Mouse (Mus musculus): Measurements from ENCODE around the gene Ccdc51.
"Not testable (repeated sequence)": the region's sequence is repeated elsewhere in the genome, so short reads cannot be mapped to it uniquely, and the experiment has no call there.

Gene Ccdc51

GRCm38 (mm10) chr9:109123266-109123665 is 41.0 kb downstream of the Ccdc51 start:
- DNase-seq (ENCODE audit: low spot score in 2 of 2) = no peak

GRCm38 (mm10) chr9:109124164-109124563 is 41.9 kb downstream of the Ccdc51 start:
- no peak for DNase-seq (ENCODE audit: low spot score in 2 of 2)

GRCm38 (mm10) chr9:109125043-109125442 is 42.8 kb downstream of the Ccdc51 start:
- no peak for DNase-seq (ENCODE audit: low spot score in 2 of 2)

GRCm38 (mm10) chr9:109125481-109125880 is 43.2 kb downstream of the Ccdc51 start:
- no peak for DNase-seq (ENCODE audit: low spot score in 2 of 2)

- DNase-seq (ENCODE audit: low spot score in 2 of 2) = no peak
Measured at GRCm38 (mm10) chr9:109127076-109127475, 44.8 kb downstream of the Ccdc51 start.

GRCm38 (mm10) chr9:109128211-109128610 is 45.9 kb downstream of the Ccdc51 start:
- DNase-seq (ENCODE audit: low spot score in 2 of 2) = no peak

- DNase-seq (ENCODE audit: low spot score in 2 of 2) = no peak
Measured at GRCm38 (mm10) chr9:109130076-109130475, 47.8 kb downstream of the Ccdc51 start.

GRCm38 (mm10) chr9:109140414-109140813 is 58.1 kb downstream of the Ccdc51 start:
- not testable (repeated sequence) for DNase-seq (ENCODE audit: low spot score in 2 of 2)

All from frontal cortex, postnatal 14 days (tissue).